Mouse (Mus musculus) spleen, adult 2 months (tissue): ENCODE measurements around the gene Cox7a2.

Experiments used
- CTCF ChIP-seq: fragments of 200-500 bp; IDR thresholded peaks from 2 replicates; pipeline ENCODE4 v1.5.1; 2011; ENCODE audit warnings: mild to moderate bottlenecking, inconsistent platforms; ENCODE audit not compliant: insufficient read depth, insufficient read length, insufficient replicate concordance; ENCODE audit errors: extremely low read depth
- POLR2A ChIP-seq: fragments of 200-500 bp; IDR thresholded peaks from 2 replicates; pipeline ENCODE4 v1.6.1; 2011; ENCODE audit warnings: low read depth, low read length, inconsistent platforms

- TF ChIP-seq POLR2A (no peak), CTCF (no peak)
These were observed 36.6 kb downstream of the Cox7a2 start for GRCm38 (mm10) chr9:79723090-79723489.
